Mouse (Mus musculus) urinary bladder, postnatal 10 days (tissue): ENCODE results near the gene Dthd1.

Experiments
- DNase-seq: peaks from one replicate; pipeline ENCODE4 v3.0.0; 2022; ENCODE audit warnings: low spot score

Gene Dthd1

GRCm38 (mm10) chr5:62864348-62864747, 50.7 kb downstream of the Dthd1 start:
- DNase-seq, result no peak

- DNase-seq, result no peak
Observed at GRCm38 (mm10) chr5:62867003-62867402, 53.4 kb downstream of the Dthd1 start.

- no peak for DNase-seq
Observed at GRCm38 (mm10) chr5:62879530-62879929, 65.9 kb downstream of the Dthd1 start.

GRCm38 (mm10) chr5:62895326-62895725, 81.7 kb downstream of the Dthd1 start:
- no peak for DNase-seq

DNA sequence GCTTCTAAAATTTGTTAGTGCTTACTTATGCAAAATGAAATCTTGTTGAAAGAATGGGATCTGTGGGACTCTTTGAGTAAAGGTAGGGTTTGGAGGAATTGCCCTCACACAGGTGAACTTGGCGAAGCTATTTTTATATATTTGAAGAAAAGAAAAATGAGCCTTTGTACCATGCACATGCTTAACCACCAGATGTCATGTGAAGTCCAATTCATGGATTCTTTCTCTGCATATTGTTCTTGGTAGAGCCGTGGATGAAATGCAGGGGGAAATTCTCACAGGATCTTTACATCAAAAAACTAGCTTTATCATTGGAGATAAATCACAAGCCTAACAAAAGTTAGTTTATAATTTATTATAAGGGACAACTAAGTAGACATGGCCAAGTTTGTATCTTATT, 93.3 kb downstream of the Dthd1 start:
- DNase-seq, result no peak

GRCm38 (mm10) chr5:62909074-62909473, 95.5 kb downstream of the Dthd1 start:
- no peak for DNase-seq

GRCm38 (mm10) chr5:62924616-62925015, 111.0 kb downstream of the Dthd1 start:
- DNase-seq, result no peak
